Mouse (Mus musculus) CD4-positive helper T cell, adult 2 months (primary cell): Measurements from ENCODE around the gene Dgkz.

Source experiments
- DNase-seq: peaks from one replicate; pipeline ENCODE4 v3.0.0-alpha.2; 2012; ENCODE audit warnings: low read depth, missing footprints, low spot score

The Dgkz gene

GRCm38 (mm10) chr2:91996006-91996405 is 20.3 kb upstream of the Dgkz start:
- DNase-seq: no peak

GRCm38 (mm10) chr2:91993409-91993808 is 17.7 kb upstream of the Dgkz start:
- no peak for DNase-seq

GRCm38 (mm10) chr2:91989750-91990149 is 14.1 kb upstream of the Dgkz start:
- DNase-seq: no peak

DNA sequence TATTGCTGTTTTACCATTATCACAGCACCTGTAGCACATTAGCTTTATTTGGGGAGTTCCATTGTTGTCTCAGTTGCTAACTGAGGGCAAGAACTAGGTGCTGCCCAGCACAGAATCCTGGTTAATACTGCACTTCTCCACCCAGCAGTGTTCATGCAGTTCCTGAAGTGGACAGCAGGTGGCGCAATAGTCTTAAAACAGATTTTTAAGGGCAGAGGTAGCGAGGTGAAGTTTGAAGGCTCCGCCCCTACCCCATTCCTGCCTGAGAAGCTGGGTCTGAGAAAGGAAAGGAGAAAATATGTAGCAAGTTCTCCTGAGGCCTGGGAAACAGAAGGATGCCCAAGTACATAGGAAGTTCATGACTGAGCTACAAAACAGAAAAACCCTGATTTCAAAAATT is 11.9 kb upstream of the Dgkz start:
- DNase-seq: peak; percentile 78

GRCm38 (mm10) chr2:91986071-91986470 is 10.4 kb upstream of the Dgkz start:
- DNase-seq: peak; percentile 55

GRCm38 (mm10) chr2:91984906-91985525 is 9.4 kb upstream of the Dgkz start:
- DNase-seq: peak; percentile 34

DNA sequence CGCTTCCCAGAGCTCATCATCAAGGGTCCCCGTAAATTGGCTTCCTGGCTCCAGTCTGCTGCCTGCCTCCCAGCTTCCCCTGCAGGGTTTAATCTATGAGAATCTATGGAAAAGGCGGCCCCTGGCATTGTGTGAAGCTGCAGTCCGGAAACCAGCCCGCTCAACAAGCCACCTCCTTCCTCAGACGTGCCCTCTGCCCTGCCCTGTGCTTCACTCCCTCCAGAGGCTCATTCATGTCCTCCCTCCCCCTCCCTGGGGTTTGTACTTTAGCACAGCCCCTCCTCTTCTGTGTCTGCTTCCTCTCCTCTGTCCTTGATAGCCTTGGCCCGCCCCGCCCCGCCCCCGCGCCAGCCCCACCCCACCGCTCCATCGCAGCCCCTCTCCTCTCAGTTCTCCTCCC is 8.8 kb upstream of the Dgkz start:
- DNase-seq: peak; percentile 90

GRCm38 (mm10) chr2:91980830-91981229 is 5.2 kb upstream of the Dgkz start:
- no peak for DNase-seq

DNA sequence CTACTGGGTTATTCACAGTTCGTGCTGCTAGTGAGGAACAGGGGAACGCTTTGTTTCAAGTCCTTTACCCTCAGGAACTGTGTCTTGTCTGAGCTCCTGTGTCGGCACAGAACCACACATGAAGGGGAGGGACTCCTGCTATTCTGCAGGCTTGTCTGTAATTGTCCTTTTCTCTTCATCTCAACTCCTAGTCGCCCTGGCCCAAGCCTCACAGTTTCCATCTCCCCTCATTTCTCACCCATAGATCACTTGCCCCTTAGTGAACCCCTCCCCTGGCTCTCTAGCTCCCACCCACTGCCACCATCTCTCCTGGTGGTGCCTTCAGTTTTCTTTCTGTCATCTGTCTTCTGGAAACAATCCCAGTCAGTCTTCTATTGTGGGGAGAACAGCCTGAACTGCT is 4.6 kb upstream of the Dgkz start:
- DNase-seq: no peak

DNA sequence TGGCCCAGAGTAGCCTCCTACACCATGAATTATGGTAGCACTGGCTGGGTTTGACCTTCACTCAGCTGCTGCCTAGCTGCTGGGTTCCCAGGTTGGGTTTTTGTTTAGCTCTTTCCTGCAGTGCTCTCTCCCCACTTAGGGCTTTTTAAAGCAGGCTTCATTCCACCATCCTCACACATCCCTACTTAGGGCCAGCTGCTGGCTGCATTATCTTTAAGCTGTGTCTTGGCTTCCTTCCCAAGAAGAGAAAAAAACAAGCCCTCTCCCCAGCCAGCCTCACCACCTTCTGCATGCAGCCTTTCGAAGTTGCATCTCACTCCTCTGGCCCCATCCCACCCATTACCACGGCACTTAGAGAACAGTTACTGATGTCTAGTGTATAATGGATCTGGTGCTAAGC is 2.9 kb upstream of the Dgkz start:
- DNase-seq: no peak

- DNase-seq: no peak
Observed at GRCm38 (mm10) chr2:91977960-91978359, 2.3 kb upstream of the Dgkz start.

- no peak for DNase-seq
Observed at GRCm38 (mm10) chr2:91973416-91974135, 2.1 kb downstream of the Dgkz start.

DNA sequence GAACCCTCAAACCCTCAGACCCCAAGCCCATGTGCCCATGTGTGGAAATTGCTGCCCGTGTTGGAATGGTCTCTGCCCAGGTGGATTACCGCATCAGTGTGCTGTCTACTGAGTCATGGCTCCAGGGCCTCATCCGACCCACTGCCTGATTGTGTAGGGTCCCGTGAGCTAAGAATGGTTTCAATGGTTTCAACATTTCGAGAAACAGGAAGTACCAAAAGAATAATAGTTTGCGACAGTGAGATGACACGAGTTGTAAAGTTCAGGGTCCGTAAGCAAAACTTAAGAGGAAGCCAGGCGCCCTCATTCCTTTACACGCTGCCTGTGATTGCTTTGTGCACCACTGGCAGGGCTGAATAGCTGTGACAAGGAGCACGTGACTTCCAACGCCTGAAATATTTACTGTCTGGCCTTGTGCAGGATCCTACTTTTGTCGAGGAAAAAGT is 3.5 kb downstream of the Dgkz start:
- peak; percentile 53 for DNase-seq

DNA sequence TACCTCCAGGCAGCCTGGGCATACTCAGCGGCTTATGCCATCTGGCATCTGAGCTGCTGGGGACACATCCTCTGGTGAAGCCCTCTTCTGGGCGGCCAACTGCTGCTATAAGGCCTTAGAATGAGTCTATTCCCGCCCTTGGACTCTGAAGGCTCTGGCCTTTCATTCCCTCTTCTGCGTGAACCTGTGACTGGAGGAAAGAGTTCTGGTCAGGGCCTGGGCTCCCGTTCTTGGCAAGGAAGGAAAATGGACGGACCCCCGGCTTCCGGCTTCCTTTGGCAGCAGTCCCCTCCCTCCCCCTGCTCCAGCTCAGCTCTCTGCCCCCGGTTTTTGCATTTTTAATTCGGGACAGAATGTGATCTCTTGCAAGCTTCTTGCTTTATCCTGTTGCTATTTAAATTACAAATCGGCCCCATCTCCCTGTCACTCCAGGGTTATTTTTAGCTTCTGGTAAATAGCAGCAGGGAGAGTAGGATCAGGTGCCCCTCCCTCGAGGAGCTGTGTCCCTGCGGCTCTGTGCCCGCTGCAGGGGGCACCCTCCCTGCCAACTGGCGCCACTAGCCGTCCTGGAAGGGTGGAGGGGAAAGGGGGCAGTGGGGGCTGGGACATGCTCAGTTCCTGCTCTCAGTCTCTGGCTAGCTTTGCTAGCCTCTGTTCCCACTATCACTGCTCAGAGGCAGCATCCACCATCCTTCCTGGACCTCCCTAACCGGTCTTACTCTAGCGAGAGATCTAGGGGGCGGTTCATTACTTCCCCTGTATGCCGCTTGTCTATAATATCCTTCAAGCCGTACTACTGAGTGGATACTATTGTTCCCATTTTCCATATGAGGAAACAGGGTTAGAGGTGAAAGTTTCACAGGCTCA is 4.2 kb downstream of the Dgkz start:
- no peak for DNase-seq

DNA sequence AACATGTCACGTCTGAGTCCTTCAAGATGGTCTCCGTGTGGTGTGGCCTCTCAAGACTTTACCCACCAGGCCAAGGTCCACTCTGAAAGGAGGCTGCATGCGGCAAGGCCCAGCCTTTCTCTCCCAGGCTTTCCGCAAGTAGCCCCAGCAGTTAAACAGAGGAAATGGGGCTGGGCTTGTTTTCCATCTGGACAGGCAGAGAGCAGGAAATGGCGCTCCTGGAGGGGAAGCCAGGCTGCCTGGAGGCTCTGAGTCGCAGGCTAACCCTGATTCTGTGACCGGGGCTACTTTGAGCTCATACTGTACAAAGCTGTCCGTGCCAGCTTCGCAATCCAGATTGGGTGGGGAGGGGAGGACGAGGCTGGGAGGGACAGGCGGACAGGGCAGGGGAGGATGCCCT is 7.7 kb downstream of the Dgkz start:
- no peak for DNase-seq

GRCm38 (mm10) chr2:91966367-91966766 is 9.3 kb downstream of the Dgkz start:
- no peak for DNase-seq

DNA sequence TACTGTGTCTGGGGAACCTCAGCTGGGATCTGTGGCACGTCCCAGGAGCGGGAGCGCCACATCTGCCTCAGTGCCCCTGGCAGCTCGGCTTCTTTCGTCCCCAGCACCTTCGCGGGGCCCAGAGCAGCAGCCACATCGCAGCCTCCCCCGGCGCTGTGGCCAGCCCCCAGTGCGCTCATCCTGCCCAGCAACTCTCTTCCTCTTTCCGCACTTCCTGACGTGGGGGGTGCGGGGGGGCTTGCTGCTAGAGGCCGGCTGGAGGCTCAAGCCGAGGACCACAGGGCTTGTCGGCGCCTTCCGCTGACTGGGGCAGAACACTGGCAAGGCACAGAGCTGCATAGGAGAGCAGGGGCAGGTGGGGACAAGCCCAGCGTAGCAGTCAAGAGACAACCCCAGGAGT is 10.2 kb downstream of the Dgkz start:
- DNase-seq: no peak

DNA sequence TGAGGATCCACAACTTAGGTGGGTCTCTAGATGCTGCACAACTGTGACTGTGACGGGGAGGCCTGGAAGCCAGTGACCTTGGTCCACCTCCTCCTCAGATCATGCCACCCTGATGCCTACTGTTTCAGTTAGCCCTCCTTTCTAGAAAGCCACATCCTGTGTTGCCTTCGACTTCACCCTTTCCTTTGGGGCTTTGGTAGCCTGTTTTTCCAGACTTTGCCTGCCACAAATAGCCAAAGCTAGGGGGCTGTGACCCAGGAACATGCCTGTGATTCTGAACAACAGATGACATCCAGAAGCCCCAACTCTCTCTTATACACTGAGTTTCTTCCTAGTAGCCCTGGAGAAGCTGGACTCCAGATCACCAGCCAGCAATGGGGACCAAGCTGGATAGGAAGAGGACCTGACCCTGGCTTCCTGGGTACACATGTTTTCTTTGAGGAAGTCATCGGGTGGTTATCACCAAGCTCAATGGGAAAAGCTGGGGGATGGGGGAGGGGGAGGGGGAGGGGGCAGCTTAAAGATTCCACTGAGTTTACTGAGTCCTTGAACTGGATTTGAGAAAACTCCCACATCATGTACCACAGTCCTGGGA is 11.0 kb downstream of the Dgkz start:
- peak; percentile 31 for DNase-seq

DNA sequence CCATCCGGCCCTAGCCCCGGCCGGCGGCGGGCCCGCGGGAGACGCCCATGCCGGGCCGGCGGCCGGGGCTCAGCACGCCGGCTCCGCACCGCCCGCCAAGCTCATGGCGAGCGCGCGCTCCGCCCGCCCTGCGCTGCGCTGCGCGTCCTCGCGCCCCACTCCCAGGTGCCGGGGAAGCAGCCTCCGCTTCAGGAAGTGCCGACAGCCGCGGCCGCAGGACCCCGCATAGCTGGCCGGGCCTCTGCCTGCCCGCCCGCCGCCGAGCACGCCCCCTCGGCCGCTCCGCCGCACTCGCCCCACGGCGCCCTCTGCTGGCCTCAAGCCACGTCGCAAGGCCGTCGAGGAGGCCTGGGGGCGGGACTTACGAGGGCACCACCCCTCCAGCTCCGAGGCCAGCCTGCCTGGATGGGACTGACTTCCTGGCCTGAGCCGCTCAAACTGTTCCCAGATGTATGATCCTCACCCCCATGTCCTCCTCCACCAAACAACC is 12.2 kb downstream of the Dgkz start:
- peak; percentile 95 for DNase-seq

DNA sequence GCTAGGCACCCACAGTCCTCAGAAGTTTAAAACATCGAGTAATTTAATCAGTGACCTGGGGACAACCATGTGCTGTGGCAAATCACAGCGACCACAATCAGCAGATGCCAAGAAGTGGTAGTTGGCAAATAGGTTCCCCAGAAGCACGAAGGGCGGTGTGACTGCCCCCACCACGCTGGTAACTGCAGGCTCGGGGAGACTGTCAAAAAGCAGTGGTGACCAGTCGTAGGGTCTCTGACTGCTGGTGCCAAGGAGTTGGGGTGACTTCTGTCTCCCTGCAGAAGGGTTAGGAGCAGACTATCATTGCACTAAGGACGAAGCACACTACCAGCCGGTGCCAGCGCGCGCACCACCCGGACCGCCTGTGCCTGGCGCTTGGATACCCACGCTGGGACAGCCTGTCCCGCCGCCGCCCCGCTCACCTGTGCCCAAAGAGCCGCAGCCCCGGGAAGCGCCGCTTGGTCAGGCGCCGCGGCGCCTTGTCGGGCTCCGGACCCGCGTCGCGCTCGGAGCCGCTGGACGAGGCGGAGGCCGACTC is 12.7 kb downstream of the Dgkz start:
- DNase-seq: no peak

- peak; percentile 84 for DNase-seq
Observed at GRCm38 (mm10) chr2:91961901-91962761, 13.5 kb downstream of the Dgkz start.
